Mouse (Mus musculus): ENCODE results near the gene Npat. TPM values are rescaled to one million over a fixed set of nuclear protein-coding genes. Genes with fewer than 3 reads are reported as not detected.

Gene Npat
- 11.1 TPM for polyA plus RNA-seq (2015; fragmentation: Illumina TruSeq; extraction: RNeasy Lipid Tissue Mini Kit (QIAGEN cat#74804); ENCODE audit: low read depth, low replicate concordance)

DNA sequence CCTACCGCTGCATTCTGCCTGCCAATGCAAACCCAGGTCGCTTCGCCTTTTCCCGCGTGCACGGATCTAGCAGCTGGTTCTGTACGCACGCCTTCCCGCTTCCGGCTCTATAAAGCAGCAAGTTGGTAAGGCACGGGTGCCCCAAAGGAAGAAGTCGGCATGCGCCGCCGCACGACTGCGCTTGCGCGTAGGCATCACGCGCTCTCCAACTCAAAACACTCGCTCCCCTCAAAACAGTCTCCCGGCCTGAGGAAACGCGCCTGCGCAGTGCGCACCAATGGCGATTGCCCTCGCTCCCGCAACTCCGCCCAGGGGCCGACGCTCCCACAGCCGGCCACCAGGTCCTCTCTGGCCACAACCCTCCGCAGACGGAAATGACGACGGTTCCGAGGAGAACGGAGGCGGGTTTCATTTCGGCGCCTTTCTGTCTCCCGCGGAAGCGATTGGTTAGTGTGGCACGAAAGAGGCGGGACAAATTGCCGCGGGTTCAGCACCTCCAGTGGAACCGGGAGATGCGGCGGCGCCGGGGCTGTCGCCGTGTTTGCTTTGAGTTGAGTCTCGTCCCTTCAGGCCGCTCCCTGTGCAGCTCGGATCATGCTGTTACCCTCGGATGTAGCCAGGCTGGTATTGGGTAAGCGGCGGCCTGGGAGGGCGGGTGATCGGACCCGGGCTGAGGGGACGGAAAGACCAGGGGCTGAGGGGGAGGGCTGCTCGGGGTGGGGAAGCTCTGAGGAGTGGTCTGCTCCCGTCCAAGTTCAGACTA is at the start of gene Npat, which contains the start of gene Atm:
Gene Npat, plus strand, starts transcription at position 490 of the 763 bp plus-strand sequence.
Gene Atm, minus strand, starts transcription at position 183 of the 763 bp plus-strand sequence.

DNA sequence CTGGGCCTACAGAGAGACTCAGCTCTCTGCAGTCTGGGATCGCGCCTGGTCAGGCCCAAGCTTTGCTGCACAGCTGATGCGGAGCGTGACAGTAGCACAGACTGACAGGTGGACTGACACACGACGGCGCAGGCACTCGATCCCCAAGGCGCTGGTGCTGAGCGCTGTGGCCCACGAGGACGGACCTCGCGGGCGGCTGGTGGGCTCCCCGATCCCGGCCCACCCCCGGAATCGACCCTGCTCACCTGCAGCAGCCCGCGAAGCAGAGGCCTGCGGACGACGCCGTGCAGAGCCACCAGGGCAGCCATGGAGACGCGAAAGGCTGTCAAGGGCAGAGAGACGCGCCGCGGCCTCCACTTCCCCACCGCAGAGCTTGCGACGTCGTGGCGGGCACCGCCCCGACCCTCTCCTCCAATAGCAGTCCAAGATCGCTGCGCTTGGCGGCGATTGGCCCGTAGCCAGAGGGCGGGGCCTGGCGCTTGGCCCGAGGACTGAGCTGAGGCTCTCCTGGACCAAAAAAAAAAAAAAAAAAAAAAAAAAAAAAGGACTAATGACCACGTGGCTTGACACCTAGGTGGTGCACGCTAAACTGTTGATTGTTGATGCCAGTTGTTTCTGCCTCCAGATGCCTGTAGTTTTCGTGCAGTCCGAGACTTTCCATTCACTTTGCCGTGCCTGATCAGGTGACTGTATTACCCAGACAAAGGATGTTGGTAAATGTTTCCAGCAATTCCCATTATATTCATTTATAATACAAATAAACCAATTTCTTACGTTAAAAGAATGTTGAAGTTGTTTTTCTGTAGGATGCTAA is 73.3 kb downstream of the Npat start, which contains the start of gene Acat1:
Gene Acat1, minus strand, starts transcription at position 415 of the 814 bp plus-strand sequence.

Other genes with a start within 250 kb of the Npat start
- 6.8 TPM for gene Exph5, start 235.4 kb upstream of the Npat start, polyA plus RNA-seq (2015; fragmentation: Illumina TruSeq; extraction: RNeasy Lipid Tissue Mini Kit (QIAGEN cat#74804); ENCODE audit: low read depth, low replicate concordance)
- 6.4 TPM for gene Kdelc2, start 153.0 kb upstream of the Npat start, polyA plus RNA-seq (2015; fragmentation: Illumina TruSeq; extraction: RNeasy Lipid Tissue Mini Kit (QIAGEN cat#74804); ENCODE audit: low read depth, low replicate concordance)
- 1.4 TPM for gene 4930550C14Rik, start 134.7 kb upstream of the Npat start, polyA plus RNA-seq (2015; fragmentation: Illumina TruSeq; extraction: RNeasy Lipid Tissue Mini Kit (QIAGEN cat#74804); ENCODE audit: low read depth, low replicate concordance)
- 5.5 TPM for gene Atm, start 307 bp upstream of the Npat start, polyA plus RNA-seq (2015; fragmentation: Illumina TruSeq; extraction: RNeasy Lipid Tissue Mini Kit (QIAGEN cat#74804); ENCODE audit: low read depth, low replicate concordance)
- gene Acat1, start 73.3 kb downstream of the Npat start, polyA plus RNA-seq (2015; fragmentation: Illumina TruSeq; extraction: RNeasy Lipid Tissue Mini Kit (QIAGEN cat#74804); ENCODE audit: low read depth, low replicate concordance) = 98.0 TPM
- gene Cul5, start 133.0 kb downstream of the Npat start, polyA plus RNA-seq (2015; fragmentation: Illumina TruSeq; extraction: RNeasy Lipid Tissue Mini Kit (QIAGEN cat#74804); ENCODE audit: low read depth, low replicate concordance) = 34.1 TPM
- 1.8 TPM for gene Rab39, start 169.2 kb downstream of the Npat start, polyA plus RNA-seq (2015; fragmentation: Illumina TruSeq; extraction: RNeasy Lipid Tissue Mini Kit (QIAGEN cat#74804); ENCODE audit: low read depth, low replicate concordance)
- gene Slc35f2, start 234.5 kb downstream of the Npat start, polyA plus RNA-seq (2015; fragmentation: Illumina TruSeq; extraction: RNeasy Lipid Tissue Mini Kit (QIAGEN cat#74804); ENCODE audit: low read depth, low replicate concordance) = 3.6 TPM

All from brain, adult 10 weeks (tissue).